Mouse (Mus musculus) liver, postnatal 0 days (tissue): ENCODE results near the gene Abi1. TPM values are rescaled to one million over a fixed set of nuclear protein-coding genes. Genes with fewer than 3 reads are reported as not detected.

Source experiments
- ATAC-seq: fragments of 200-750 bp; cut with Nextera tagmentation; 2 replicates; pipeline ENCODE4 v1.8.0; 2017; ENCODE audit warnings: mild to moderate bottlenecking, moderate library complexity
- DNase-seq: peaks from one replicate; pipeline ENCODE4 v3.0.0-alpha.2; 2016
- H3K27ac ChIP-seq: fragments of 300-500 bp; sonication (generic); 2 replicates; pipeline ENCODE4 v1.5.1; 2014; ENCODE audit warnings: antibody characterized with exemption, moderate library complexity, mild to moderate bottlenecking, low read depth
- H3K27me3 ChIP-seq: fragments of 300-500 bp; sonication (generic); 2 replicates; pipeline ENCODE4 v1.6.1; 2014; ENCODE audit warnings: low read length, control low read depth, mixed read lengths; ENCODE audit not compliant: insufficient read depth
- H3K36me3 ChIP-seq: fragments of 300-500 bp; sonication (generic); replicated peaks from 2 replicates; pipeline ENCODE4 v1.6.1; 2014; ENCODE audit warnings: mild to moderate bottlenecking, control low read depth, low read length, moderate library complexity, mixed read lengths; ENCODE audit not compliant: insufficient read depth
- H3K4me1 ChIP-seq: fragments of 300-500 bp; sonication (generic); 2 replicates; pipeline ENCODE4 v1.6.1; 2014; ENCODE audit warnings: antibody characterized with exemption, mild to moderate bottlenecking, control low read depth; ENCODE audit not compliant: insufficient read depth
- H3K4me2 ChIP-seq: fragments of 300-500 bp; sonication (generic); 2 replicates; pipeline ENCODE4 v1.6.1; 2014; ENCODE audit warnings: low read depth, mild to moderate bottlenecking, low read length, moderate library complexity, mixed read lengths
- H3K4me3 ChIP-seq: fragments of 300-500 bp; sonication (generic); 2 replicates; pipeline ENCODE4 v1.5.1; 2014; ENCODE audit warnings: low read depth, low read length
- H3K9ac ChIP-seq: fragments of 300-500 bp; sonication (generic); replicated peaks from 2 replicates; pipeline ENCODE4 v1.6.1; 2014; ENCODE audit warnings: mild to moderate bottlenecking, moderate library complexity
- H3K9me3 ChIP-seq: fragments of 300-500 bp; sonication (generic); 2 replicates; pipeline ENCODE4 v1.6.1; 2016; ENCODE audit warnings: mild to moderate bottlenecking, control low read depth, low read length, mixed read lengths
- CTCF ChIP-seq: sonication (generic); IDR thresholded peaks from 2 replicates; pipeline ENCODE4 v1.5.1; 2016; ENCODE audit warnings: antibody characterized with exemption, low read depth
- EP300 ChIP-seq: IDR thresholded peaks from 2 replicates; pipeline ENCODE4 v1.6.1; 2016; ENCODE audit warnings: antibody characterized with exemption, low read depth, mild to moderate bottlenecking
- WGBS: fragments of 180-500 bp; shearing (Covaris S2); extraction: QIAGEN DNeasy Blood & Tissue Kit; methylation state at CpG from one replicate; pipeline ENCODE4 v1.1.7; 2014; ENCODE audit not compliant: insufficient replicate concordance; 5-methylcytosine and 5-hydroxymethylcytosine counted together
- polyA plus RNA-seq: library from polyadenylated mRNA; unstranded; fragments of >200 nt; fragmentation: Nextera tagmentation; extraction: Ambion mirVana; gene quantifications from 2 replicates; pipeline ENCODE4 v1.2.1, GENCODE M21; 2015

The Abi1 gene
- polyA plus RNA-seq, 1 experiment from 2014 or later, result 16.2 TPM

DNA sequence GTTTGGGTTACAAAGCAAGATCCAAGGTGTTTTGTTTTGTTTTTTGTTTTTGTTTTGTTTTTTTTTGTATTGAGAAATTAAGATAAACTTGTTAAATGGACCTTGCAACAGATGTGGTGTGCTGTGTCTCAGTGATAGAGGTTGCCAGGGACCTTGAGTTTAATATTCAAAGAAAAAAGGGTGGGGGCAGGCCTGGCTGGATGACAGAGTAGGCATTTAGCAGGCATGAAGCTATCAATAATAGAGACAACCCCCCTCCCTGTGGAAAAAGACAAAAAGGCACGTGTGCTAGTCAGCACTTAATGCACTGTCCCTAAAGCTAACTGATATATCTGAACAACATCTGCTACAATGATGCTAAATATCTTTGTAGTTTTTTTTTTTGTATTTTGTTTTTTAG is 31.4 kb upstream of the Abi1 start:
- ATAC-seq, result no peak
- Histone ChIP-seq H3K27ac (no peak overlapping the region), H3K4me2 (no peak overlapping the region), H3K9me3 (no peaks in the 10 kb centered on the region), H3K4me1 (peaks cover 9% of the 10 kb centered on the region), H3K4me3 (no peak overlapping the region), H3K27me3 (no peaks in the 10 kb centered on the region), H3K9ac (no peak overlapping the region), H3K36me3 (0 out of 2 replicates have a peak, but pooled peaks cover 7% of the 10 kb centered on the region)
- no peak for DNase-seq
- WGBS, result 62% methylated on average over 1 of the region's 1 CpGs
- no peak for TF ChIP-seq CTCF
- TF ChIP-seq EP300, result no peak

GRCm38 (mm10) chr2:23070491-23070890 is 30.4 kb upstream of the Abi1 start:
- H3K4me1 ChIP-seq, result peaks cover 9% of the 10 kb centered on the region
- WGBS, result 90% methylated on average over 2 of the region's 2 CpGs
- H3K27me3 ChIP-seq, result no peaks in the 10 kb centered on the region
- no peak overlapping the region for H3K4me3 ChIP-seq
- peak overlapping the region; percentile 2; the same call in 1 of the 2 replicates for H3K27ac ChIP-seq
- 0 out of 2 replicates have a peak, but pooled peaks cover 5% of the 10 kb centered on the region for H3K36me3 ChIP-seq
- H3K4me2 ChIP-seq, result peak overlapping the region; percentile 98
- H3K9me3 ChIP-seq, result no peaks in the 10 kb centered on the region
- DNase-seq (no peak), ATAC-seq (no peak)
- TF ChIP-seq EP300 (no peak), CTCF (no peak)
- H3K9ac ChIP-seq, result no peak overlapping the region

GRCm38 (mm10) chr2:23068894-23069744 is 29.1 kb upstream of the Abi1 start:
- Histone ChIP-seq H3K36me3 (0 out of 2 replicates have a peak, but pooled peaks cover 5% of the 10 kb centered on the region), H3K9ac (peak overlapping the region; percentile 85), H3K4me2 (peak overlapping the region; percentile 98), H3K4me3 (peak overlapping the region; percentile 70), H3K9me3 (no peaks in the 10 kb centered on the region), H3K27me3 (no peaks in the 10 kb centered on the region), H3K4me1 (peaks cover 9% of the 10 kb centered on the region), H3K27ac (peak overlapping the region; percentile 100)
- peak; percentile 96 for DNase-seq
- ATAC-seq, result peak; percentile 89
- TF ChIP-seq EP300 (no peak), CTCF (peak; percentile 56)
- WGBS, result under 1% methylated on average over 50 of the region's 50 CpGs

GRCm38 (mm10) chr2:23068370-23068737 is 28.3 kb upstream of the Abi1 start:
- H3K4me2 ChIP-seq, result peak overlapping the region; percentile 98
- TF ChIP-seq EP300, result no peak
- no peak for TF ChIP-seq CTCF
- H3K27me3 ChIP-seq, result no peaks in the 10 kb centered on the region
- H3K4me3 ChIP-seq, result peak overlapping the region; percentile 70
- 0% methylated on average over 21 of the region's 21 CpGs for WGBS
- H3K9me3 ChIP-seq, result no peaks in the 10 kb centered on the region
- H3K4me1 ChIP-seq, result peaks cover 9% of the 10 kb centered on the region
- 0 out of 2 replicates have a peak, but pooled peaks cover under 1% of the 10 kb centered on the region for H3K36me3 ChIP-seq
- peak overlapping the region; percentile 100 for H3K27ac ChIP-seq
- ATAC-seq (peak; percentile 59), DNase-seq (no peak)
- H3K9ac ChIP-seq, result peak overlapping the region; percentile 85

- peak; percentile 88 for ATAC-seq
Measured at GRCm38 (mm10) chr2:23067552-23068369, 27.7 kb upstream of the Abi1 start, which contains the start of gene Acbd5. TSS of gene Acbd5 (plus strand) at chr2:23068167.

GRCm38 (mm10) chr2:23052523-23052922 is 12.5 kb upstream of the Abi1 start:
- H3K9me3 ChIP-seq, result no peaks in the 10 kb centered on the region
- 0 out of 2 replicates have a peak overlapping the region, but pooled peaks have one; percentile 60 for H3K27ac ChIP-seq
- H3K4me2 ChIP-seq, result no peak overlapping the region
- no peak for TF ChIP-seq EP300
- no peak for TF ChIP-seq CTCF
- H3K36me3 ChIP-seq, result no peaks in the 10 kb centered on the region
- no peaks in the 10 kb centered on the region for H3K4me1 ChIP-seq
- no peaks in the 10 kb centered on the region for H3K27me3 ChIP-seq
- H3K9ac ChIP-seq, result no peak overlapping the region
- H3K4me3 ChIP-seq, result no peak overlapping the region
- WGBS, result 38% methylated on average over 6 of the region's 6 CpGs
- ATAC-seq, result peak; percentile 53; the same call in 1 of the 2 replicates
- peak; percentile 50 for DNase-seq

More at GRCm38 (mm10) chr2:23067552-23068369, 27.7 kb upstream of the Abi1 start, which contains the start of gene Acbd5:
- no peaks in the 10 kb centered on the region for H3K36me3 ChIP-seq
- H3K27ac ChIP-seq, result peak within 1 kb of the TSS; percentile 100
- H3K4me3 ChIP-seq, result peak within 1 kb of the TSS; percentile 70
- TF ChIP-seq CTCF, result no peak
- peak; percentile 64 for TF ChIP-seq EP300
- peaks cover 9% of the 10 kb centered on the region for H3K4me1 ChIP-seq
- no peaks in the 10 kb centered on the region for H3K9me3 ChIP-seq
- peak; percentile 95 for DNase-seq
- H3K9ac ChIP-seq, result peak within 1 kb of the TSS; percentile 85
- no peaks in the 10 kb centered on the region for H3K27me3 ChIP-seq
- WGBS, result 3% methylated on average over 34 of the region's 34 CpGs
- H3K4me2 ChIP-seq, result peak within 1 kb of the TSS; percentile 98
